Mouse (Mus musculus): ENCODE measurements around the gene Sntb2. TPM values are rescaled to one million over a fixed set of nuclear protein-coding genes. Genes with fewer than 3 reads are reported as not detected.

Sntb2 gene
- polyA plus RNA-seq, 2 experiments = 13.9 to 20.7 TPM

- DNase-seq (ENCODE audit: low spot score) (no peak), ATAC-seq (ENCODE audit: low FRiP score, low read depth) (no peak)
- Histone ChIP-seq H3K36me3 (ENCODE audit: control insufficient read depth, insufficient read depth, low read length) (no peaks in the 10 kb centered on the region), H3K27ac (replicated peaks; ENCODE audit: low read depth, low read length) (no peak overlapping the region), H3K4me2 (replicated peaks; ENCODE audit: low read depth, low read length, severe bottlenecking) (no peak overlapping the region), H3K9me3 (ENCODE audit: control insufficient read depth, low read length) (no peaks in the 10 kb centered on the region), H3K4me3 (replicated peaks; ENCODE audit: low read length) (no peak overlapping the region), H3K4me1 (ENCODE audit: control insufficient read depth, insufficient read depth, low read length) (no peaks in the 10 kb centered on the region), H3K27me3 (ENCODE audit: control insufficient read depth, insufficient read depth, low read length) (no peaks in the 10 kb centered on the region), H3K9ac (ENCODE audit: low read depth, low read length, severe bottlenecking) (no peak overlapping the region)
- 79% methylated on average over 2 of the region's 2 CpGs for WGBS
- no peak for TF ChIP-seq POLR2A (IDR thresholded peaks at IDR 0.05; ENCODE audit: borderline replicate concordance, extremely low read depth, insufficient read depth, insufficient read length)
These were observed 24.1 kb downstream of the Sntb2 start for GRCm38 (mm10) chr8:106959626-106960025.

- Histone ChIP-seq H3K27ac (replicated peaks; ENCODE audit: low read depth, low read length) (no peak overlapping the region), H3K9me3 (ENCODE audit: control insufficient read depth, low read length) (no peaks in the 10 kb centered on the region), H3K9ac (ENCODE audit: low read depth, low read length, severe bottlenecking) (no peak overlapping the region), H3K4me2 (replicated peaks; ENCODE audit: low read depth, low read length, severe bottlenecking) (no peak overlapping the region), H3K27me3 (ENCODE audit: control insufficient read depth, insufficient read depth, low read length) (no peaks in the 10 kb centered on the region), H3K36me3 (ENCODE audit: control insufficient read depth, insufficient read depth, low read length) (no peaks in the 10 kb centered on the region), H3K4me1 (ENCODE audit: control insufficient read depth, insufficient read depth, low read length) (no peaks in the 10 kb centered on the region), H3K4me3 (replicated peaks; ENCODE audit: low read length) (no peak overlapping the region)
- ATAC-seq (ENCODE audit: low FRiP score, low read depth) = no peak
- WGBS = 89% methylated on average over 3 of the region's 3 CpGs
- no peak for DNase-seq (ENCODE audit: low spot score)
- no peak for TF ChIP-seq POLR2A (IDR thresholded peaks at IDR 0.05; ENCODE audit: borderline replicate concordance, extremely low read depth, insufficient read depth, insufficient read length)
These were observed 26.8 kb downstream of the Sntb2 start for GRCm38 (mm10) chr8:106962322-106962721.

- Histone ChIP-seq H3K9me3 (ENCODE audit: control insufficient read depth, low read length) (no peaks in the 10 kb centered on the region), H3K4me1 (ENCODE audit: control insufficient read depth, insufficient read depth, low read length) (no peaks in the 10 kb centered on the region), H3K36me3 (ENCODE audit: control insufficient read depth, insufficient read depth, low read length) (no peaks in the 10 kb centered on the region), H3K27ac (replicated peaks; ENCODE audit: low read depth, low read length) (no peak overlapping the region), H3K4me2 (replicated peaks; ENCODE audit: low read depth, low read length, severe bottlenecking) (no peak overlapping the region), H3K9ac (ENCODE audit: low read depth, low read length, severe bottlenecking) (no peak overlapping the region), H3K4me3 (replicated peaks; ENCODE audit: low read length) (no peak overlapping the region), H3K27me3 (ENCODE audit: control insufficient read depth, insufficient read depth, low read length) (no peaks in the 10 kb centered on the region)
- WGBS = 85% methylated on average over 6 of the region's 6 CpGs
- ATAC-seq (ENCODE audit: low FRiP score, low read depth) = no peak
- no peak for TF ChIP-seq POLR2A (IDR thresholded peaks at IDR 0.05; ENCODE audit: borderline replicate concordance, extremely low read depth, insufficient read depth, insufficient read length)
- DNase-seq (ENCODE audit: low spot score) = no peak
These were observed 27.8 kb downstream of the Sntb2 start for GRCm38 (mm10) chr8:106963365-106963764.

GRCm38 (mm10) chr8:106964573-106964972 is 29.0 kb downstream of the Sntb2 start:
- Histone ChIP-seq H3K9me3 (ENCODE audit: control insufficient read depth, low read length) (no peaks in the 10 kb centered on the region), H3K4me2 (replicated peaks; ENCODE audit: low read depth, low read length, severe bottlenecking) (no peak overlapping the region), H3K36me3 (ENCODE audit: control insufficient read depth, insufficient read depth, low read length) (no peaks in the 10 kb centered on the region), H3K27me3 (ENCODE audit: control insufficient read depth, insufficient read depth, low read length) (no peaks in the 10 kb centered on the region), H3K27ac (replicated peaks; ENCODE audit: low read depth, low read length) (no peak overlapping the region), H3K9ac (ENCODE audit: low read depth, low read length, severe bottlenecking) (no peak overlapping the region), H3K4me3 (replicated peaks; ENCODE audit: low read length) (no peak overlapping the region), H3K4me1 (ENCODE audit: control insufficient read depth, insufficient read depth, low read length) (no peaks in the 10 kb centered on the region)
- no peak for TF ChIP-seq POLR2A (IDR thresholded peaks at IDR 0.05; ENCODE audit: borderline replicate concordance, extremely low read depth, insufficient read depth, insufficient read length)
- DNase-seq (ENCODE audit: low spot score) (no peak), ATAC-seq (ENCODE audit: low FRiP score, low read depth) (no peak)
- WGBS = 67% methylated on average over 4 of the region's 4 CpGs

- no peaks in the 10 kb centered on the region for H3K9me3 ChIP-seq (ENCODE audit: control insufficient read depth, low read length)
- H3K9ac ChIP-seq (ENCODE audit: low read depth, low read length, severe bottlenecking) = no peak overlapping the region
- H3K4me2 ChIP-seq (replicated peaks; ENCODE audit: low read depth, low read length, severe bottlenecking) = no peak overlapping the region
- DNase-seq (ENCODE audit: low spot score) (no peak), ATAC-seq (ENCODE audit: low FRiP score, low read depth) (no peak)
- no peaks in the 10 kb centered on the region; the same call in 1 of the 2 replicates for H3K4me1 ChIP-seq (ENCODE audit: control insufficient read depth, insufficient read depth, low read length)
- WGBS = 64% methylated on average over 3 of the region's 3 CpGs
- H3K4me3 ChIP-seq (replicated peaks; ENCODE audit: low read length) = no peak overlapping the region
- no peak overlapping the region for H3K27ac ChIP-seq (replicated peaks; ENCODE audit: low read depth, low read length)
- no peaks in the 10 kb centered on the region for H3K36me3 ChIP-seq (ENCODE audit: control insufficient read depth, insufficient read depth, low read length)
- H3K27me3 ChIP-seq (ENCODE audit: control insufficient read depth, insufficient read depth, low read length) = no peaks in the 10 kb centered on the region
- TF ChIP-seq POLR2A (IDR thresholded peaks at IDR 0.05; ENCODE audit: borderline replicate concordance, extremely low read depth, insufficient read depth, insufficient read length) = no peak
These were observed 34.4 kb downstream of the Sntb2 start for GRCm38 (mm10) chr8:106969964-106970363.

- Histone ChIP-seq H3K9me3 (ENCODE audit: control insufficient read depth, low read length) (no peaks in the 10 kb centered on the region), H3K9ac (ENCODE audit: low read depth, low read length, severe bottlenecking) (no peak overlapping the region), H3K4me1 (ENCODE audit: control insufficient read depth, insufficient read depth, low read length) (peaks cover 2% of the 10 kb centered on the region; the same call in 1 of the 2 replicates), H3K36me3 (ENCODE audit: control insufficient read depth, insufficient read depth, low read length) (no peaks in the 10 kb centered on the region), H3K4me2 (replicated peaks; ENCODE audit: low read depth, low read length, severe bottlenecking) (no peak overlapping the region), H3K27ac (replicated peaks; ENCODE audit: low read depth, low read length) (no peak overlapping the region), H3K4me3 (replicated peaks; ENCODE audit: low read length) (no peak overlapping the region), H3K27me3 (ENCODE audit: control insufficient read depth, insufficient read depth, low read length) (no peaks in the 10 kb centered on the region)
- no peak for DNase-seq (ENCODE audit: low spot score)
- TF ChIP-seq POLR2A (IDR thresholded peaks at IDR 0.05; ENCODE audit: borderline replicate concordance, extremely low read depth, insufficient read depth, insufficient read length) = no peak
- WGBS = 77% methylated on average over 5 of the region's 5 CpGs
- ATAC-seq (ENCODE audit: low FRiP score, low read depth) = no peak
These were observed 36.4 kb downstream of the Sntb2 start for GRCm38 (mm10) chr8:106971916-106972315.
